Mouse (Mus musculus): ENCODE measurements at regions not wholly inside any gene's neighbourhood (a gene's known extent, or its start where the extent isn't known, plus 50 kb on each side); places are given as distances from the start of the nearest gene placed in this dataset.
A peak's percentile ranks its signal among the peaks of the same experiment; 100 is the strongest.

DNA sequence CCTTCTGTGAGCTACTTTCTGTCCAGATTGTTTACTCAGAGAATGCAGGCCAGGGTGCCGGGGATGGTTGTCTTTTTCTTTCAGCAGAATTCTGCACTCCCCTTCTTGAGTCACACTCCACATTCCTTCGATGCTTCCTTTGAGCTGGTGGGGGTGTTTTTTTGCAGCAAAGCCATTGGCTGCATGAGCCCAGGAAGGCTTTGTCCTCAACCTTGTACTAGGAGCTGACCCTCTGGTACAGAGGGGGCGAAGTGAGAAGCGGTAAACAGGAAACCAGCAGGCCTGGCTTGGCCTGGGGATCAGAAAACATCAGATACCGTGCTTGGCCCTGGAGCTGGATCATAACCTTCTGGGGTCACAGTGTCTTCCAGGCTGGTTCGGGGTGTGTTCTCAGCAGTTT lies 169.9 kb downstream of the Chic2 start:
- WGBS: 25% methylated on average over 6 of the region's 6 CpGs
- DNase-seq: peak; percentile 24
- TF ChIP-seq CTCF (IDR thresholded peaks at IDR 0.05; ENCODE audit: insufficient read depth, low read length) (no peak), POLR2A (IDR thresholded peaks at IDR 0.05; ENCODE audit: borderline replicate concordance, extremely low read depth, low read depth, low read length) (no peak)
- H3K4me1 ChIP-seq (ENCODE audit: control insufficient read depth, insufficient read depth, low read length): no peaks in the 10 kb centered on the region
- no peak overlapping the region for H3K4me3 ChIP-seq (replicated peaks; ENCODE audit: extremely low read depth, low read depth, low read length)

DNA sequence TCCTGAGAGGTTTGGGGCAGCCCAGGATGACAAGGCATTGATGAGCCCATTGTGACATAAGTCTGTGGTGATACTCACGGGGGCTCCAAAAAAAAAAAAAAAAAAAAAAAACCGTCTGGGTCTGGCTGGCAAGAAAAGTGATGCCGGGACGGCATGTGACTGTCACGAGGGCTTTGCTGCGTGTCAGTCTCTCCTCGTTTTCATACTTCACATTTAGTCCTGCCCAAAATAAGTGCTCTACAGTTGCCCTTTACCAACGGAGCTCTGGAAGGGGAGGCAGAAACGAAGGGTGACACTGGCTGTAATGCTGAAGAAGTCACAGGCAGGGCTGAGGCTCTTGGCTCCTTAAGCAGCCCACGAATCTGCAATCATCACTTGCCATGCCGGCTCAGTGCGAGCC lies 167.9 kb upstream of the Lnx1 start:
- no peak for TF ChIP-seq CTCF (IDR thresholded peaks at IDR 0.05; ENCODE audit: insufficient read depth, low read length)
- TF ChIP-seq POLR2A (IDR thresholded peaks at IDR 0.05; ENCODE audit: borderline replicate concordance, extremely low read depth, low read depth, low read length): no peak
- WGBS: 65% methylated on average over 12 of the region's 12 CpGs

DNA sequence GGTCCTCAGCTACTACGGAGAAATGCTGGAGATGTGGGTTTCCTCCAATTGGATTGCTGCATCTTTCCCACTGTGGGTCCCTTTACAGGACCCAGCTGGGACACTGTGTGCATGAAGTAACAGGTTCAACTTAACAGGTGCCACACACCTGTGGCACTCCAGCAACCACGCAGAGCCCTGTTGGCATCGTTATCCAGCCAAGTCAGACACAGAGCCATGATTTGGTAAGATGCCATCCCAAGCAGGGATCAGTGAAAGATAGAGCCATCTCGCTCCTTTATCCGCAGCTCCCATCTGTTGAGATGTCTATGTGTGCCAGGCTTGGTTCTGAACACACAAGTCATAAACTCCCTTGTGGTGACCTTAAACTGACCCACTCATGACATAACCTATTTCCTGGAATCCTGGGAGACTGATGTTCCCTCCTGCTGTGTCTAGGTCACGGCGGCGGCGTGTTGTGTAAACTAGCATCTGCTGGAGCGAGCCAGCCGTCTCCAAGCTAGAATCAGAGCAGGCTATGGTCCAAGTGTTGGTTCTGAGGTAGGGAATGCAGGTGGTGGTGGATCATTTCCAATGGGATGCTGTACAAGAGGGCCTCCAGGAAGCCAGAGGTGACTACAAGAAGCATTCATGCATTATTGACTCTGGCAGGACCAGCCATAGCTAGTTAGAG lies 164.5 kb upstream of the Lnx1 start:
- TF ChIP-seq POLR2A (IDR thresholded peaks at IDR 0.05; ENCODE audit: borderline replicate concordance, extremely low read depth, low read depth, low read length) (no peak), CTCF (IDR thresholded peaks at IDR 0.05; ENCODE audit: insufficient read depth, low read length) (no peak)
- Histone ChIP-seq H3K4me3 (replicated peaks; ENCODE audit: extremely low read depth, low read depth, low read length) (no peak overlapping the region), H3K4me1 (ENCODE audit: control insufficient read depth, insufficient read depth, low read length) (no peaks in the 10 kb centered on the region)
- DNase-seq: no peak
- 85% methylated on average over 11 of the region's 11 CpGs for WGBS

More for the DNA sequence above, 167.9 kb upstream of the Lnx1 start:
- Histone ChIP-seq H3K4me3 (replicated peaks; ENCODE audit: extremely low read depth, low read depth, low read length) (no peak overlapping the region), H3K4me1 (ENCODE audit: control insufficient read depth, insufficient read depth, low read length) (no peaks in the 10 kb centered on the region)
- no peak for DNase-seq

DNA sequence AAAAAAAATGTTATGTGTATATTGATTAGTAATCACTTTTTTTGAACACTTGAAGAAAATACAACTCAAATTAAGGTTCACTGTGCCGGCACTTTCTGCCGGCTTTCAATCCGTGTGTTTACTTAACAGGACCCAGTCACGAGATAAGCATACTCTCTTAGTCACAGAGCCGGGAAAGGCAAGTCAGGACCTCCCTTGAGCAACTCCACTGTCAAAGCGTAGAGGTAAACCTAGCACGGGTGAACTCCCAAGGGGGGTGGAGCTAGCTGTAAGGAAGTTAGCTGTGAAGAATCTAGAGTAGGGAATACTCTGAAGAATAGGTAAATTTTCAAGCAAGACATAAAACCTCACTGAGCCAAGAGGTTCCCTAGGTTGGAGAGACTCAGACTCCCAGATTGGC lies 164.0 kb upstream of the Lnx1 start:
- TF ChIP-seq POLR2A (IDR thresholded peaks at IDR 0.05; ENCODE audit: borderline replicate concordance, extremely low read depth, low read depth, low read length): no peak
- TF ChIP-seq CTCF (IDR thresholded peaks at IDR 0.05; ENCODE audit: insufficient read depth, low read length): no peak
- Histone ChIP-seq H3K4me3 (replicated peaks; ENCODE audit: extremely low read depth, low read depth, low read length) (no peak overlapping the region), H3K4me1 (ENCODE audit: control insufficient read depth, insufficient read depth, low read length) (no peaks in the 10 kb centered on the region)
- 11% methylated on average over 7 of the region's 7 CpGs for WGBS
- no peak for DNase-seq

DNA sequence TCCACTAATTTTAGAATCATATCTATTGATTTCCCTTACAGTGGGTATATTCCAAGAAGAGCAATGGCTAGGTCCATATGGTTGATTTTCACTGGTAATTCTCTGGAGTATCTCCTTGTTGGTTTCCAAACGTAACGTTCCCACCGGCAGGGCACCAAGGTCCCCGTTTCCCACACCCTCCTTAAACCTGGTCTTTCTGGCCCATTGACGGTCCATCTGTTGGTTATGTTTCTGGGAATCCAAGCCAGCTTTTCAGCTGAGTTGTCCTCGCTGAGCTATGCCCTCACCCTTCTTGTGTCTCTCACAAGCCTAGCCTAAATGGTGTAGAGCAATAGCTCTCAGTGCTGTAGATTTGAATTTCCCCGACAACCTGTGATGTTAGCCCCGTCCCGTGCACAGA lies 162.7 kb upstream of the Lnx1 start:
- 92% methylated on average over 9 of the region's 9 CpGs for WGBS
- Histone ChIP-seq H3K4me1 (ENCODE audit: control insufficient read depth, insufficient read depth, low read length) (no peaks in the 10 kb centered on the region; the same call in 1 of the 2 replicates), H3K4me3 (replicated peaks; ENCODE audit: extremely low read depth, low read depth, low read length) (no peak overlapping the region)
- TF ChIP-seq CTCF (IDR thresholded peaks at IDR 0.05; ENCODE audit: insufficient read depth, low read length) (no peak), POLR2A (IDR thresholded peaks at IDR 0.05; ENCODE audit: borderline replicate concordance, extremely low read depth, low read depth, low read length) (no peak)
- no peak for DNase-seq

DNA sequence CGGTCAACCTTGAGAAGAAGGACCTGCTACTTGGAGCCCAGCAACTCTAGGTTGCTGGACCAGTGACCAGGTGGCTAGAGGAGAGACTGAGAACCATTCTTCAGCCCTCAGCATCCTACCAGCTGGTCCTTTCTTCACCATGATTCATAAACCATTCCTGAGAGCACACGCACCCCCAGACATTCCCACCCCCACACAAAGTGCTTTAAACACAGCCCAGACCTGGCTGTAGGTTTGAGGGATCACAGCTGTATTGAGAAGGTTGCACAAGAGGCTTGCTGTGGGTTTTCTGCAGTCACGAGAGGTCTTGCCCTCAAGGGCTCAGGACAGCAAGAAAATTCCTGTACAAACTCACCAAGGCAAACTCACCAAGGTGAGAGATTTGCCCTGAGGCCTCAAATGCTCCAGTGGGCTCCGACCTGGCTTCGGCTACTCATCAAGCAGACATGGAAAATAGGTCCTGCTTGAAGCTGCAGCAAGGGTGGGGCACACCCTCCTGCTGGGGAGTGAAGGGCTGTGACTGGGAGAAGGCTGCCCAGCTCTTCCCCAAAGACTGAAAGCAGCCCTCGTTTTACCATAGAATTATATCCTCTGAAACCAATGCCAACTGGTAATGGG lies 161.9 kb upstream of the Lnx1 start:
- Histone ChIP-seq H3K4me1 (ENCODE audit: control insufficient read depth, insufficient read depth, low read length) (no peaks in the 10 kb centered on the region; the same call in 1 of the 2 replicates), H3K4me3 (replicated peaks; ENCODE audit: extremely low read depth, low read depth, low read length) (no peak overlapping the region)
- 71% methylated on average over 6 of the region's 6 CpGs for WGBS
- DNase-seq: no peak
- TF ChIP-seq POLR2A (IDR thresholded peaks at IDR 0.05; ENCODE audit: borderline replicate concordance, extremely low read depth, low read depth, low read length): no peak
- no peak for TF ChIP-seq CTCF (IDR thresholded peaks at IDR 0.05; ENCODE audit: insufficient read depth, low read length)

DNA sequence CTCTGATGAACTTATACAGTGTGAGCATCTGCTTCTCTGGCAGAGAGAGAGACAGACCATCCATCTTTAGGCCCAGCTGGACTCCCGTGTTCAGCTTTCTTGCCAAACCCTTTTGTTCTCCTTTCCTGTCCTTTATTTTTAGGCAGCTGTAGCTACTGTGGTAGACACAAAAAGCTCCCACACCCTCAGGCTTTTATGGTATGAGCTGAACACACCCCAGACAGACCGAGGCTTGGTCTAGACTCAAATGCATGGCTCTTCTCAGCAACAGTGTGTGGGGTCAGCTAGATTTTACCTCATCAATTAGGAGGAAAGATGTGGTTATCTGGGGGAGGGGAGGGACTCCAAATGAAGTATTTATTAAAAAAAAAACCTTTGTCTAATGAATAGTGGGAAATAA lies 158.6 kb upstream of the Lnx1 start:
- DNase-seq: no peak
- TF ChIP-seq CTCF (IDR thresholded peaks at IDR 0.05; ENCODE audit: insufficient read depth, low read length) (no peak), POLR2A (IDR thresholded peaks at IDR 0.05; ENCODE audit: borderline replicate concordance, extremely low read depth, low read depth, low read length) (no peak)
- 30% methylated on average over 2 of the region's 2 CpGs for WGBS
- no peak overlapping the region for H3K4me3 ChIP-seq (replicated peaks; ENCODE audit: extremely low read depth, low read depth, low read length)
- H3K4me1 ChIP-seq (ENCODE audit: control insufficient read depth, insufficient read depth, low read length): no peaks in the 10 kb centered on the region; the same call in 1 of the 2 replicates

DNA sequence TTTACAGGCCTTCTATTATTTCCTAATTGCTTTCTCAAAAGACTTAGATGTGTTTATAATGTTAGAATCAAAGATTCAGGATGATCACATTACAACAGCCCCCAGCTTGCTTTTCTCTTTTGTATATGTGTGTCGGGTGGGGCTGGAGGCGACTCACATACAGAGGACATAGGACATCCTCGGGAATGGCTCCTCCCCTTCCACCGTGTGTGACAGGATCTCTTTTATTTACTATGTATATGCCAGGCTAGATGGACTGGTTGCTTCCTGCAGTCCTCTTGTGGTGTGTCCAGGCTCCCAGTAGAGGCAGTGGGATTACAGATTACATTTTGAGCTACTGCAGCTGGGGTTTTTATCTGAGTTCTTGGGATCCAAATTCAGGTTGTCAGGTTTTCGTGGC lies 155.1 kb upstream of the Lnx1 start:
- H3K4me3 ChIP-seq (replicated peaks; ENCODE audit: extremely low read depth, low read depth, low read length): no peak overlapping the region
- TF ChIP-seq CTCF (IDR thresholded peaks at IDR 0.05; ENCODE audit: insufficient read depth, low read length): no peak
- no peak for TF ChIP-seq POLR2A (IDR thresholded peaks at IDR 0.05; ENCODE audit: borderline replicate concordance, extremely low read depth, low read depth, low read length)
- no peak for DNase-seq
- no peaks in the 10 kb centered on the region; the same call in 1 of the 2 replicates for H3K4me1 ChIP-seq (ENCODE audit: control insufficient read depth, insufficient read depth, low read length)
- WGBS: 32% methylated on average over 5 of the region's 5 CpGs

DNA sequence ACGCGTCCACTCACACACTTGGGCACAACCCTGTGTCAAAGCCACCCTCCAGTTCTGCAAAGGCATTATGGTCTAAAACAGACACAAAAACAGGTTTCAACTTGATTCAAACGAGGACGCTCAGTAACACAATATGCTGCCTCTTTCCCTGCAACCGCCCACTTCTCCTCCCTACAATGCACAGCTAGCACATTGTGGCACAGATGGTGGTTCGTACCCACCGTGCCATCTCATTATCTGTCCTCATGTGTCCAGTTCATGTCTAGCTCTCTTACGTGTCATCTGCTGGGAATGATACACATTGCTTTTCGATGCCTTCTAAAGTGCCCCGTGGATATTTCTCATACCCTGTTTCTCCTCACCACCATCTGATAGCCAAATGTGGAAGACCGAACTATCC lies 154.4 kb upstream of the Lnx1 start:
- no peak for DNase-seq
- no peaks in the 10 kb centered on the region; the same call in 1 of the 2 replicates for H3K4me1 ChIP-seq (ENCODE audit: control insufficient read depth, insufficient read depth, low read length)
- no peak for TF ChIP-seq CTCF (IDR thresholded peaks at IDR 0.05; ENCODE audit: insufficient read depth, low read length)
- TF ChIP-seq POLR2A (IDR thresholded peaks at IDR 0.05; ENCODE audit: borderline replicate concordance, extremely low read depth, low read depth, low read length): no peak
- WGBS: 88% methylated on average over 11 of the region's 11 CpGs
- H3K4me3 ChIP-seq (replicated peaks; ENCODE audit: extremely low read depth, low read depth, low read length): no peak overlapping the region

DNA sequence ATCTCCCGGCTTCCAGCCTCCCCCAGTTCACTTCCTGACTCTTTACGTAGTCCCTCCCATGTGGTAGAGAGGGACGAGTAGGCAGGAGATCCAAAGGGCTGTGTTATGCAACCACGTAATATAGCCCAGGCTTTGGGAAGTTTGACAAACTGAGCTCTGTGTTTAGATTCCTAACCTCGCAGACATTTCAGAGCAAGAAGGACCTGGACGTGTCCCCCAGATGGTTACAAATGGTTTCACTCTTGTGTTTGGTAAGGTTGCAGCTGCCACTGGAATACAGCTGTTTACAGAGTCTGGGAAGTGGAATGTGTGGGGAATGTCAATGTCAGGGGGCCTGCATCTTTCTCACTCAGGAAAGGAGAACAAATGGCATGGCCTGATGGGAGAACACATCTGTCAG lies 145.1 kb upstream of the Lnx1 start:
- WGBS: 44% methylated on average over 6 of the region's 6 CpGs
- no peak for DNase-seq
- Histone ChIP-seq H3K4me3 (replicated peaks; ENCODE audit: extremely low read depth, low read depth, low read length) (no peak overlapping the region), H3K4me1 (ENCODE audit: control insufficient read depth, insufficient read depth, low read length) (no peaks in the 10 kb centered on the region)
- TF ChIP-seq CTCF (IDR thresholded peaks at IDR 0.05; ENCODE audit: insufficient read depth, low read length) (no peak), POLR2A (IDR thresholded peaks at IDR 0.05; ENCODE audit: borderline replicate concordance, extremely low read depth, low read depth, low read length) (no peak)
